Mouse (Mus musculus): ENCODE measurements at regions not wholly inside any gene's neighbourhood (a gene's known extent, or its start where the extent isn't known, plus 50 kb on each side); places are given as distances from the start of the nearest gene placed in this dataset.
"Not testable (repeated sequence)": the region's sequence is repeated elsewhere in the genome, so short reads cannot be mapped to it uniquely, and the experiment has no call there.

DNA sequence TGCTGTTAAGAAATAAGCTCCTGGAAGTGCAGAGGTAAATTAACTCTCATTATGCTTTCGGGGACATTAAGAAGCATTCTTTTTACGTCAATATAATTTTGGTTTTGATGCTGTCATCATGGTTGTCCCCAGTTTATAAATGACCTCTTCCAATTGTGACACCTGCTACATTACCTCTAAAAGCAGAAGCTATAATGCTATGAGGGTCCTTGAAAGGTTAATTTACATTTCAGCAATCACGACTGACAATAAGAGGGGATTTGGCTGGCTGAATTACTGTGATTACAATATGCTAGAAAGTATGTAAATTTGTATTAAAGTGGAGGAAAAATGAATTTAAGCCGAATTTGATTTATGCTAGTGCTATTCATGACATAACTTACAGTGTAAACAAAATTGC is 592.8 kb downstream of the Kcnt2 start:
- H3K27me3 ChIP-seq (ENCODE audit: control insufficient read depth, insufficient read depth, low read length), result no peaks in the 10 kb centered on the region
- no peak overlapping the region for H3K27ac ChIP-seq (ENCODE audit: insufficient read depth, low read length)
- DNase-seq, result no peak
- no peaks in the 10 kb centered on the region for H3K4me1 ChIP-seq (ENCODE audit: control insufficient read depth, insufficient read depth, low read length)
- 85% methylated on average over 4 of the region's 4 CpGs for WGBS
- TF ChIP-seq POLR2A (IDR thresholded peaks at IDR 0.05; ENCODE audit: borderline replicate concordance, insufficient read depth, low read length) (no peak), CTCF (IDR thresholded peaks at IDR 0.05; ENCODE audit: borderline replicate concordance, insufficient read depth, low read depth, low read length) (no peak)
- no peak overlapping the region for H3K4me3 ChIP-seq (replicated peaks; ENCODE audit: insufficient read depth, low read depth, low read length)

- H3K4me3 ChIP-seq (replicated peaks; ENCODE audit: insufficient read depth, low read depth, low read length), result no peak overlapping the region
- H3K27ac ChIP-seq (ENCODE audit: insufficient read depth, low read length), result no peak overlapping the region
- TF ChIP-seq CTCF (IDR thresholded peaks at IDR 0.05; ENCODE audit: borderline replicate concordance, insufficient read depth, low read depth, low read length) (no peak), POLR2A (IDR thresholded peaks at IDR 0.05; ENCODE audit: borderline replicate concordance, insufficient read depth, low read length) (no peak)
- H3K27me3 ChIP-seq (ENCODE audit: control insufficient read depth, insufficient read depth, low read length), result no peaks in the 10 kb centered on the region
- 93% methylated on average over 2 of the region's 2 CpGs for WGBS
- H3K4me1 ChIP-seq (ENCODE audit: control insufficient read depth, insufficient read depth, low read length), result no peaks in the 10 kb centered on the region
- no peak for DNase-seq
Measured at GRCm38 (mm10) chr1:140840579-140840978, 594.6 kb downstream of the Kcnt2 start.

DNA sequence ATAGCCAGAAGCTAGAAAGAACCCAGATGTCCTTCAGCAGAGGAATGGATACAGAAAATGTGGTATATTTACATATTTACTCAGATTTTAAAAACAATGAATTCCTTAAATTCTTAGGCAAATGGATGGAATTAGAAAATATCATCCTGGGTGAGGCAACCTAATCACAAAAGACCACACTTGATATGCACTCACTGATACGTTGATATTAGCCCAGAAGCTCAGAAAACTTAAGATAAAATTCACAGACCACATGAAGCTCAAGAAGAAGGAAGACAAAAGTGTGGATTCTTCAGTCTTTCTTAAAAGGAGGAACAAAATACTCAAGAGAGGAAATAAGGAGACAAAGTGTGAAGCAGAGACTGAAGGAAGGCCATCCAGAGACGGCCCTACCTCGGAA is 602.1 kb downstream of the Kcnt2 start:
- not testable (repeated sequence) for H3K4me3 ChIP-seq (replicated peaks; ENCODE audit: insufficient read depth, low read depth, low read length); H3K4me1 ChIP-seq (ENCODE audit: control insufficient read depth, insufficient read depth, low read length); H3K27me3 ChIP-seq (ENCODE audit: control insufficient read depth, insufficient read depth, low read length); DNase-seq; H3K27ac ChIP-seq (ENCODE audit: insufficient read depth, low read length)
- 44% methylated on average over 3 of the region's 3 CpGs for WGBS

- no peak overlapping the region for H3K27ac ChIP-seq (ENCODE audit: insufficient read depth, low read length)
- H3K27me3 ChIP-seq (ENCODE audit: control insufficient read depth, insufficient read depth, low read length), result no peaks in the 10 kb centered on the region
- no peaks in the 10 kb centered on the region for H3K4me1 ChIP-seq (ENCODE audit: control insufficient read depth, insufficient read depth, low read length)
- no peak for DNase-seq
- H3K4me3 ChIP-seq (replicated peaks; ENCODE audit: insufficient read depth, low read depth, low read length), result no peak overlapping the region
- no peak for TF ChIP-seq CTCF (IDR thresholded peaks at IDR 0.05; ENCODE audit: borderline replicate concordance, insufficient read depth, low read depth, low read length)
- TF ChIP-seq POLR2A (IDR thresholded peaks at IDR 0.05; ENCODE audit: borderline replicate concordance, insufficient read depth, low read length), result no peak
Measured at GRCm38 (mm10) chr1:140851568-140851967, 605.6 kb downstream of the Kcnt2 start.
